Mouse (Mus musculus): Measurements from ENCODE around the gene Corin. TPM values are rescaled to one million over a fixed set of nuclear protein-coding genes. Genes with fewer than 3 reads are reported as not detected.

The Corin gene
- polyA plus RNA-seq, 1 experiment, result 0.50 TPM

DNA sequence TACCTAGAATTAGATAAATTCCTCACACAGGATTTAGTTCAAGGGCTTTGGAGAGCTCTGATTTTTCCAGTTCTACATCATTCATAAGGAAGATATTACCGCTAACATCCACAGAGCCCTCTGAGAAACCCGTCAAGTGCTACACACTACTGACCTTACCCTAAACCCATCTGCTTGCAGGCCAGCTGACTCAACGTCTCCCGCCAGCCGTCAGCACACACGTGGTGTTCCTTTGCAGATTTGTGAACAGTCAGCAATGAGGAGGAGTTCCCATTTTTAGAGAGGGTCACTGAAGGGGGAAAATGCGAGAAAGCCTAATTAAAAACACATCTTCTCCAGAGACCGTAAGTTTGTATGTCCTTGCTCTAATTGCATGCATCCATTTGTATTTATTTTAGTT lies 174.8 kb downstream of the Corin start:
- no peak for DNase-seq (ENCODE audit: low read depth)

DNA sequence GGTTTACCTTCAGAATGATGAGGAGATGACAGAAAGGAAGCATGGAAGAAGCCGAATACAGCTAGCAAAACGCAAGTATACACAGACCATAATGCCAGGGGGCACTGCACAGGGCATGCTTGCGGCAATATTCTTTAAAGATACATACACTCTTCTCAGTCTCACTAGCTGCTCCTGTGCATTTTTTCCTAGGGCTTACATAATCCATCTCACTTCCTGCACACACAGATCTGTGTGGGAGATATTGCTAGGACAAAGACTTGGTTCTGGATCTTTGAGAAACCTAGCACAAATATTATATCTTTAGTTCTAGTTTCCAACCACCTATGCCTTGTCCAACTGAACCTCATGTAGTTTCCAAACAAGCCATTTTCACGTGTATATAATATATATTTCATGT lies 189.0 kb downstream of the Corin start:
- DNase-seq (ENCODE audit: low read depth), result no peak

- DNase-seq (ENCODE audit: low read depth), result no peak
Observed at GRCm38 (mm10) chr5:72298418-72299104, 205.7 kb downstream of the Corin start.

DNA sequence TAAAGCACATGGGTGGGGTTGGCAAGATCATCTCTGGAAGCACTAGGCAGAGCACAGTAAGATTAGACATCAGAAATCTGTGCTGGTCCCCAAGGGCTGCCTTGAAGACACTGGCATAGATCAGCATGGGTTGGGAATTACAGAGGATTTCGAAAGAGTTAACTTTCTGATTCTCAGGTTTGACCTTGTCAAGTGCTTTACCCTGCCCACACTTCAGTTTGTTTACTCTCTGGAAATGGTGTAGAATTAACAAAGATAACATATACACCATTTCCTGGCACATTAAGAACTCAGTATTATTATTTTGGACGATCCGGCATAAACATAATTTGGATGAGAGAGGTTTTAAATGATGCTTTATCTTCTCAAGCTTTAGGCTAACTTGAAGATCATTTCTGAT lies 219.2 kb downstream of the Corin start:
- DNase-seq (ENCODE audit: low read depth), result no peak

GRCm38 (mm10) chr5:72282907-72283306 lies 221.4 kb downstream of the Corin start:
- no peak for DNase-seq (ENCODE audit: low read depth)

DNA sequence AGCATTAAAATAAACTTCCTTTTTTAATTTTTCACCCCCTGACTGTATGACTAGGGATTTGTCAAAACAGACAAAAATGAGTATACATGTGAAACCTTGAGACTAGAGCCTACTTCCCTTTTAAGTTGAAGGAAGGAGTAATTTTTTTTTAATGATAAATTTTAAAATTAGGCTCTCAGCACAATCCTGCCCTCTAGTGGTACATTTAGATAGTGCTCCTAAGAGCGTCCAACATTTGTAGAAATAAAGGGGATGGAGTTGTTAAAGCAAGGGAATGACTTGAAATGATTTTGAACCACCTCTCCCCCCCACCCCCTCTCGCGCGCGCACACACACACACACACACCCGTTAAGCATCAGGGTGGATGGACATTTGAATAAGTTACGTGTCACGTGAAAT lies 234.6 kb downstream of the Corin start:
- no peak for DNase-seq (ENCODE audit: low read depth)

DNA sequence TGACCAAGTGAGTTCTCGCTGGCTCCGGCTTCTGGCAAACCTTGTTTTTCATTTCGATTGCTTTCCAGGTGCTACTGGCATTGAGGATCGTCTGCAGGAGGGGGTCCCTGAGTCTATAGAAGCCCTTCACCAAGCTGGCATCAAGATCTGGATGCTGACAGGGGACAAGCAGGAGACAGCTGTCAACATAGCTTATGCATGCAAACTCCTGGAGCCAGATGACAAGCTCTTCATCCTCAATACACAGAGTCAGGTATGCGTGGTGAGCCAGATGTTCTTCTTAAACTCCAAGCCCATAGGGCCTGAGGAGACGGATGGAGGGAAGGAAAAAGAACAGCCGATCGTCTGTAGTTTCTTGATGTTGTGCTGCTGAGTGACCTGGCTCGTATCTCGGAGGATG lies 235.1 kb downstream of the Corin start:
- no peak for DNase-seq (ENCODE audit: low read depth)

DNA sequence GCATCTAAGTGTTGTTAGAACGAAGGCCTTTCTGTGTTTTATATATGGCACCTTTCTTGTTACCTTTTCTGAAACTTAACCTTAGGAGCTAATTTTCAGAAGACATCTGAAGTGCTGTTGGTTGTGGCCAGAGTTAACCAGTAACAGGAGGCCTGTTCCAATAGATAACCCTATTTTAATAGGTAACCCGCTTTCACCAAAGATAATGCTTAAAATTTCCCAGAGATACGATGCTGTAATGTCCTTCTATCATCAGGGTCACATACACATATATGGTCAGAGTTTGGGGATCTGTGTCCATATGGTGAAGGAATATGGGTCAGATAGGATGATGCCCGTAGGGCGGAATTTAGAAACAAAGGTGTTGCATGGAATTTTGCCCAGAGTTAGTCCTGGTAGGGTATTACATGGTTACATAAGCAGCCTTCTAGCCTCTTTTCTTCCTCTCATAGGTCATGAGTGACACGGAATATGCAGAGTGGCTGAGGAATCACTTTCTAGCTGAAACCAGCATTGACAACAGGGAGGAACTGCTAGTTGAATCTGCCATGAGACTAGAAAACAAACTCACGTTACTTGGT lies 237.2 kb downstream of the Corin start:
- no peak for DNase-seq (ENCODE audit: low read depth)

GRCm38 (mm10) chr5:72264195-72264751 lies 240.0 kb downstream of the Corin start:
- DNase-seq (ENCODE audit: low read depth), result no peak

DNA sequence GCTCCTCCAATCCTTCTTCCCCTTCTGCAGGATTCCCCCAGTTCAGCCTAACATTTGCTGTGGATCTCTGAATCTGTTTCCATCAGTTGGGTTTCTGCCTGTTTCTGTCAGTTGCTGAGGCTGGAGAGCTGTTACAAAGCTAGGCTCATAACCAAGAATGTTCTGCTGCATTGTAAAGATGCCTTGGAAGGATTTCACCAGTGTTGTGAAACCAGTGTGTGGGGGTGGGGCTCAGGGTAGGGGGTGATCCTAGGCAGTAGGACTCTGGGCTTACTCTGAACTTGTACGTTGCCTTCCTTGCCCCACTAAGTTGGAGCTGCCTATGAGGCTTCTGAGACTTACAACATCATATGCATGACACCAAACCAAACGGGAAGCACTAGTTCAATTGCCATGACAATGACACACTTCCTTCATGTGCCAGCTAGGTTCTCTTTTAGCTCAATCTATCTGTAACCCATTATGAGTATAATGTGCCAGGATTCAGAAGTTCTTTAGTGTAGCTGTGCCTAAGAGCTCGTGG lies 242.4 kb downstream of the Corin start:
- no peak for DNase-seq (ENCODE audit: low read depth)

GRCm38 (mm10) chr5:72259298-72259621 lies 245.0 kb downstream of the Corin start:
- no peak for DNase-seq (ENCODE audit: low read depth)

DNA sequence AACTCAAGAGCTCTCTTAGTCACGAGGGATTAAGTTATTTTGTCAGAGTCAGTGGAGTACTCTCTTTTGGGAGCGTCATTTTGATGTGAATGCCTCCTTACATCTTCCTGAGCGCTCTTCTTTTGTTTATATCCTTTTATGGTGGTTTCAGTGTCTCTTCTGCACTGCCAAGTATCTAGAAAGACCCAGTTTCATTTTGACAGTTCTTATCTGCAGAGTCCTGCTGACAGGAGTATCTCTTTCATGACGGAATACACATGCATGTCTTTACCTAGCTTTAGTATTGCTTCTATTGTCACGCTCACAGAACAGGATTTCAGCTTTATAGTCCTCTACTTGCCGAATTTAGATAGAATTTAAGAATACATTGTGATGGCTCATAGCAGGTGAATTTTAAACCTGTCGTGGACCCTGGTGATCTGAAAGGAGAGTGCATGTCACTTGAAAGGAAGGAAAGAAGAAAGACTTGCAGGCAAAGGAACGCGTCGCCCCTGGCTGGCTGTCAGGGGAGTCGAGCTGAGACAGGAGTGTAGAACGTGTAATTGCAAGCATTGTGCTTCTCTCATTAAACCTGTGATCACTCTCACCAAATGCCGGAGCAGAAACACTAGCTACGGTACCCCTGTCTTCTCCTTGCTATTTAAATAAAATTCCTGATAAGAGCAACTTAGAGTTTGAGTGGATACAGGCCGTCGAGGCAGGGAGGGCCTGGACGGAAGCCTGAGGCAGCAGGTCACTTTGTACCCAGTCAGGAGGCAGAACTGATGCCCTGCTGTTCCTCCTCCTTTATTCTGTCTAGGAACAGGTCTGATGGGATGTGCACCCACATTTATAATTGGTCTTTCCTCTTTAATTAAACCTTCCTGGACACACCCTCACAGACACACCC lies 245.6 kb downstream of the Corin start:
- DNase-seq (ENCODE audit: low read depth), result no peak

- no peak for DNase-seq (ENCODE audit: low read depth)
Observed at GRCm38 (mm10) chr5:72257084-72257483, 247.2 kb downstream of the Corin start.

- DNase-seq (ENCODE audit: low read depth), result no peak
Observed at GRCm38 (mm10) chr5:72254958-72255357, 249.3 kb downstream of the Corin start.

- no peak for DNase-seq (ENCODE audit: low read depth)
Observed at GRCm38 (mm10) chr5:72250180-72250579, 254.1 kb downstream of the Corin start.

Other genes with a start within 250 kb of the Corin start
- gene Nfxl1, start 55.2 kb upstream of the Corin start, polyA plus RNA-seq (2012; rRNA removed), result 7.6 and 8.3 TPM in 2 replicates
- 0.08 TPM in 1 of 2 replicates, not detected in the other for gene Zar1, start 76.8 kb upstream of the Corin start, polyA plus RNA-seq (2012; rRNA removed)
- gene Gm5868, start 83.1 kb upstream of the Corin start, polyA plus RNA-seq (2012; rRNA removed), result not detected in 2 replicates
- not detected in 2 replicates for gene Cnga1, start 139.8 kb upstream of the Corin start, polyA plus RNA-seq (2012; rRNA removed)
- 0.30 and 0.94 TPM in 2 replicates for gene Nipal1, start 143.3 kb upstream of the Corin start, polyA plus RNA-seq (2012; rRNA removed)
- gene Txk, start 248.3 kb upstream of the Corin start, polyA plus RNA-seq (2012; rRNA removed), result 0.20 and 0.33 TPM in 2 replicates

Measured in gonadal fat pad, adult 2 months (tissue).